Mouse (Mus musculus) layer of hippocampus, adult 9-11 months (tissue): Measurements from ENCODE around the gene Tiprl.
A peak's percentile ranks its signal among the peaks of the same experiment; 100 is the strongest.

Source experiments
- DNase-seq: peaks from one replicate; pipeline ENCODE4 v3.0.0; 2022

Tiprl gene

DNA sequence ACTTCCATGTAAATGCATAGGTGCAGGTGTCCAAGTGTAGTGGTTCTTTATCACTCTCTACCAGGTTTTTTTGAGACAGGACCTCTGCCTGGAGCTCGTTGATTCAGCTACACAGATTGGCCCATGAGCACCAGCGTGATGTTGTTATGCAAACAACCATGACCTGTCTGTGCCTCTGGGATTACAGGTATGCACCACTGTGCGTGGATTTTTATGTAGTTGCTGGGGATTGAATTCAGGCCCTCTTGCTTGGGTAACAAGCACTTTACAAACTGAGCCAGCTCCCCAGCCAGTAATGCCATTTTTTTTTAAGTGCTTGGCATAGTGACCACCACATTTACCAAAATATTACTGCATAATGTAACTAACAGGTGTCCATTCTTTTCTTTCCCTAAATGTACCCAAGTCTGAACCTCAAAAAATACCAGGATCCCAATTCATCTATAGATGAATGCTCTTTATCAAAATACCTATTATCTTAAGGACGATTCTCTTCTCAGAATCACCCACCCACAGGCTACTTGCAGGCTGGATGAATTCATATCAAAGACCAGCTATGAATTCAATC is 35.3 kb downstream of the Tiprl start:
- DNase-seq: no peak

DNA sequence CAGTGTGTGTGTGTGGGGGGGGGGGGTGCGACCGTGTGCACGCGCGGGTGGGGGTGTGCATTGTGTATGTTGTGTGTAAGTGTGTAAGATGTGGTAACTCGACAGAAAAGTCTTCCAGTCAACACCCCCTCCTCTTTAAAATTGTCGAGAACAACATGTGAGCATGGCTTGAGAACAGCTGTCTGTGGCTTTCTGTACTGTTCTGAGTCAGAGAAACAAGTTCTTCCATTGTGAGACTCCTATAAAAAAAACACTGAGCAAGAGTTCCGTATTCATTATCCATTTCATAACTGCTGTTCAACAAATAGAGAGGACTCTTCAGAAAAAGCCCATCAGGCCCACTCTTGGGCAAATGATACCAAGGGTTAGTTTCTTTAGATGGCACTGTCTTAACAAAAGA is 36.0 kb downstream of the Tiprl start:
- no peak for DNase-seq

DNA sequence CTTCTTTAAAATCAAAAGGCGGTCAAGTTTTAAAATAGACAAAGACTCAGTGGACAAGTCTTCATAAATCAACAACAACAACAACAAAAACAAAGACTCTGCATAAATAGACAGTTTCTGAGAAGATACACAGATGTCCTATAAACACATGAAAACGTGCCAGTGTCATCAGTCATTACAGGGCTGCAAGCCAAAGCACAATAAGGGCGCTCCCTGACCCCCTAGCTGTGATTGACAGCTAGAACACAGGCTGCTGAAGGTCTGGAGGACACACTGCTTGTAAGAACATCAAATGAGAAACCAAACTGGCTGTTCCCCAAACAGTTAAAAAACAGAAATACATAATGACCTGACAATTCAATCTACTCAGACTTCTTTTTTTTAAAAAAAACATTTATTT is 37.2 kb downstream of the Tiprl start:
- no peak for DNase-seq

DNA sequence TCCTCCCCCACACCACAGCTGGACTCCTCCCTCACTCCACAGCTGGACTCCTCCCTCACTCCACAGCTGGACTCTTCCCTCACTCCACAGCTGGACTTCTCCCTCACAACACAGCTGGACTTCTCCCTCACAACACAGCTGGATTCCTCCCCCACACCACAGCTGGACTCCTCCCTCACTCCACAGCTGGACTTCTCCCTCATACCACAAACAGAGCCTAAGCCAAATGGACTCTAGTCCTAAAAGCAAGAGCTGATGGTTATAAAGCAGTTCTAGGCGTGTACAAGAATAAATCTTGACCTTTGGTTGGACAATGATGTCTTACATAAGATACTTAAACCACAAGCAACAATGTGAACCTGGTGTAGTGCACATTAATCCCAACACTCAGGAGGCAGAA is 37.8 kb downstream of the Tiprl start:
- DNase-seq: no peak

DNA sequence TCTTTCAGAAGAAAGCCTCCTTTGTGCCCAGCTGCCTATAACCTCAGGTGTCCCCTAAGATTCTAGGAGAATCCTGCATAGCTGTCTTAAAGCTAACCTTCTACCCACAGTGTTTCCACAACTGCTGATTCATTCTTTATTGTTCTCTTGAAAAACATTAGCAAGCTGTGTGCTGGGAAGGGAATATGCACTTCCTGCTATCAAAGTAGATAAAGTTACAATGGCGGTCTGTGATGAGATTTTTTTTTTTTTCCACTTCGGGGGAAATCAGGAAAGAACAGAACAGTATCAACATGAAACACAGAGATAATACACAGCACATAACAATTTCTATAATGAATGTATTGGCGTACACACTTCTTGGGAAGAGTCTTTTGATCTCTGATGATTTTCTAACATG is 38.9 kb downstream of the Tiprl start:
- DNase-seq: no peak

DNA sequence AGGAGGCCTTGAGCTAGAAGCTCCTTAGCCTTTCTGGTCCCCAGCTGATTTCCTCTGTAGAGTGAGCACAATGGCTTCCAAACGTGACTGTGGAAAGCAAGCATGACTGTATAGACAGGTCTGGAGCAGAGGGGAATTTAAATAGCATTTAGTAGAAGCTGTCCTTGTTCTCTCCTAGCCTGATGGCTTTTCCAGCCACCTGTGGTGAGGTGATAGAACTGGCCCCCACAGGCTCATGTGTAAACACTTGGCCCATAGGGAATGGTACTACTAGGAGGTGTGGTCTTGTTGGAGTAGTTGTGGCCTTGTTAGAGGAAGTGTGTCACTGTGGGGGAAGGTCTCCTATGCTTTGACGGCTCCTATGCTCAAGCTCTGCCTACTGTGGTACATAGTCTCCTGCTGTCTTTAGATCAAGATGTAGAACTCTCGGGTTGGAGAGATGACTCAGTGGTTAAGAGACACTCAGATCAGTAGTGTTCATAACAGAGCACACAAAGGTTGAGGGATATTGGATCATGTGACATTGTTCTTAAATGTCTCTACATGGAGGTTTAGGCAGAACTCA is 41.3 kb downstream of the Tiprl start:
- no peak for DNase-seq

DNA sequence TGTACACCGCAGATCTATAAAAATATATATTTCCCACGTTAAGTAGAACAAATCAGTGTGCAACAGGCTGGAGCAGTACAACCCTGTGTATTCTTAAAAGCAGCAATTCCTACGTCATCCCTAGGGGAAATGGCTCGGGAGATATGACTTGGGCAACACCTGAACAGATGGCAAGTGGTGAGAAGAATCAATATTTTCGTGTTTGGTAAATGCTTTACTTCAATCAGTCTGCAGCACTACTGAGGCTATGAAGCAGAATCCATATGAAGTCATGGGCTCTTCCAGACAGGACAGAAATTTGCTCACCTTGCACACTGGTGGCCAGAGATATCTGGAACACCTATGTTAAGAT is 42.2 kb downstream of the Tiprl start:
- no peak for DNase-seq

DNA sequence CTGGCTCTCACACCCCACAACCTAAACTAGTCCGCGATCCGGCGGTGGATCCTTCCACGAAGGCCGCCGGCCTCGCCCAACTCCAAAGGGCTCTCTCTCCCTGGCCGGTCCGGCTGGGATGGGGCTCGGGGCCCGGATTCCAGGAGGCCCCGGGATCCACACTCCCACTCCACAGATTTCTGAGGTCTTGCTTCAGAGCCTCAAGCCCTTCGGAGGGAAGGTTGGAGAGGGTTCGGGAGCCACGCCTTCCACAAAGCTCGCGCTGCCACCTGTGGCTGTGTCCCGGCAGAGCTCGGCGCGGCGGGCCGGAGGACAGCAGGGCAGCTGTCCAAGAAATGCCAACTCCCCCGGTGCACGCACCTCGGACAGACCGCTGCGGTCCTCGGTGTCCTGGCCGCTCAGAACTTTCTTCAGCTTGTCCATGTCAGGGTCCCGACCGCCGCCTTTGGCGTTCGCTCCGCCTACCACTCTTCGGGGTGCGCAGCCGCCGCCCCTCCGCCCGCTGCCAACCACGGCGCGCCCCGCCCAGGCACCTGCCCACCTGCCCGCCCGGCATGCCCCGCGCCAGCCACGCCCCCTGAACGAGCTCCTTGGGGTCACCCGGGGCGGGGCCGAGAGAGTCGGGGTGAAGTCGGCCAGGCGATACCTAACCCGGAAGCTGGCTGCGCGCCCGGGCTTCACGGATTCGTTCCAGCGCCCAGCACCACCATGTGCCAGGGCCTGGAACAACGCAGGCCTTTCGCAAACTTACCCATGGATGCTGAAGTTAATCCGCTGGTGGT is 42.7 kb downstream of the Tiprl start, which contains the start of gene Sft2d2:
Sft2d2 (minus strand) TSS at position 559 of the 782 bp plus-strand sequence.
- DNase-seq: peak; percentile 84

DNA sequence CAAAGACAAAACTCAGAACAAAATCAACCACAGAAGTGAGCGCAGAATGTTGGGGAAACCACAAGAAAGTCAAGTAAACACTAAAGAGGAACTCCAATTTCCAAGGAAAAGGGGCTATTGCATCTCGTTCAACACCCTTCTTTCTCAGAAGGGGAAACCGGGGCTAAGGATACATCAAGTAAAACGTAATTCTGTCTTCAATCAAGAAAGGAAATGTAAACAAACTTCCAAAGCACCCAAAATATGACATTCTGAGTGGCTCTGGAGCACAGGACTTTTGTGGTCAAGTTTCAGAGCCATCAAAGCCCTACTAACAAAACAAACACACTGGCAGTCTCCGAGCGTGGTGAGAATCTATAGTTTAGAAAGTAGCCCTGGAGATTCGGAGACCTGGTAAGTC is 43.4 kb downstream of the Tiprl start:
- DNase-seq: no peak

DNA sequence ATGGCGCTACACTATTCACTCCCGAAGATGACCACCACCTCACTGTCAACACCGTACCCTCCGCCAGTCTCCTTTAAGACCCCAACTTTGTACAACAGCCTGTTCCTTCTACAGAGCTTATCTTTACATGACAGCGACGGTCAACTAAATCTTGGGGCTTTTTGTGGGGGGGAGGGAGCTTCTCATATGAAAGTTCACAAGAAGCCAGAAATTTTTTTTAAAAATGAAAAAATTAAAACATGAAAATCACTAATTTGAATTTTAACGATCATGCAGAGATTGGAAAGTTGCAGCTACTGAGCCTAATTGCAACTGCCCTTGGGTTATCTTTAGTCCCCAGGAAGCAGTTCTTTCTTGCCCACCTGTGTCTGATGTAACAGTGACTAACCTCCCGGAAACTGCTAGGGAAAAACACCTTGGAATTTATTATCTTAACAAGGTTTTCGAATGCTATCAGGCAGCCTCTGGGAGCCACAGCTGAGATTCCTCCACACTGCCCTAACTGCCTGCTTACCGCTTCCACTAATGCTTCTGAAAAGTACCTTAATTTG is 44.0 kb downstream of the Tiprl start:
- no peak for DNase-seq

DNA sequence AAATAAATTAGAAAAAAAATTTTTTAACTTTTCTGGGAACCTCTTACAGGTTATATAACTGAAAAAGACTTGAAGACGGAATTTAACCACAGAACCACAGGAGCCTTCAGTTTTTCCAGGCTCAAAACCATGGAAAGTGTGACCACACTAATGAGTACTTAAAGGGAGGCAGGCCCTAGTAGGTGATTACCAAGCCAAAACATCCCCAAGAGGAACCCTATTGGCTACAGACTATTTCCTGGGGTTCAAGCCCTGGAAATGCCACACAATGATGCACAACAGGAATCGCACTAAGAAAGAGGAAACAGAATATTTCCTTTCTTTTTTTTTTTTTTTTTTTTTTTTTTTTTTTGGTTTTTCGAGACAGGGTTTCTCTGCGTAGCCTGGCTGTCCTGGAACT is 44.7 kb downstream of the Tiprl start:
- no peak for DNase-seq

DNA sequence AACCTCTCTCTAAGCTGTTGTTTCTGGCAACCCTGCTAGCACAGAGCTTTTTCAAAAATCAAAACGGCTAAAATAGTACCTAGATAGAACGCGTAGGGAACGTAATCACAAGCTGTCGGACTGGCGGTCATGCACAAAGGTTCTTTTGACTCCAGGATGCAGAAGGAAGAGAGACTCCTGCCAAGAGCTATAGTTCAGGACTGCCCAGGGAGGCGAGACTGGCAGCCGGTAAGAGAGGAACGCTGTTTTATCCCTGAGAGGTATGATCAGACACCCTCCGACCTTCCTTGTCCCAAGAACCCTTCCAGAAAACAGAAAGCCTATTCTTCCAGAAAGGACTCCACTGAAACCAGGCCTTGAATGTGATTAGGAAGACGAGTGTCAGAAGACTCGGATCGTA is 45.2 kb downstream of the Tiprl start:
- DNase-seq: no peak

DNA sequence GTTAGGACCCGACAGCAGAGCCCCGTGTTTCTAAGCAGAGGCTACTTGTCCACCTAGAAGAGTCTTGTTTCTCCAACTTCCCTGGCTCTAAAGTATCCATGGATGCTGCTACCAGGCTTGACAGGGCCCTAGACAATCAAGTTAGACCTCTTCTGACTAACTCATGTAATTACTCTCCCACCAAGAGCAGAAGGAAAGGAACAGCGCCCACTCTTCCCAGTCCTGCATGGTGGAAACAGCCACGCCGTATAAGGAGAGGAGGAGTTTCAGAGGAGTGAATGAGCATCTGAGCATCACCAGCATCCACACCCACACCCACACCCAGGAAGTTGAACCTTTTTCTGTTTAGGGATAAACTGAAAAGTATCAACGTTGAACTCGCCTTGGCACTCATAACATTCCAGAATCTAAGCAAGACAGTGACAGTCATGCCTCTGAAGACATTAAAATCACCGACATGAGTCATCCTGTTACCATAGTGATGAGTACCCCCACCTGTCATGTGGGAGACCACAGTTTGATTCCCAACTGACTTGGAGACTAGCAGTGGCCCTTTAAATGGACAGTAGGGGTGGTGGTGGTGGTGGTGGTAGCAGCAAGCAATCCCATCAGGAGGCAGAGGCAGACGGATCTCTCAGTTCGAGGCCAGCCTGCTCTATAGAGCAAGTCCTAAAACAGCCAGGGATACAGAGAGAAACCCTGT is 46.1 kb downstream of the Tiprl start:
- no peak for DNase-seq

DNA sequence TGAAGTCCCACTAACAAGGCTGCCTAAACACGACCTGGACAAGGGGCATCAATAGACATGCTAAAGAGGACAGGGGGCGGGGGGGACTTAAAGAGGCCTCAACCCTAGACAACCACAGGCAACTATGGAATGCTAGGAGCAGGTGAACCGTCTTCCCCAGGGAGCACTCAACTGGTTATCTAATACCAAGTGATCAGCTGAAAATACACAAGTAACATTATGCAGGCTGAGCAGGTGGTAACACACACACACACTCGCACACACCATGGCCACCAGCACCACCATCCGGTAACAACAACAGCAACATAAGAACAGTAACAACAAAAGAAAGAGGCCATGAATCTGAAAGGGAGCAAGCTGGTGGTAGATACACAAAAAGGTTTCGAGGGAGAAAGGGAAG is 46.7 kb downstream of the Tiprl start:
- no peak for DNase-seq

DNA sequence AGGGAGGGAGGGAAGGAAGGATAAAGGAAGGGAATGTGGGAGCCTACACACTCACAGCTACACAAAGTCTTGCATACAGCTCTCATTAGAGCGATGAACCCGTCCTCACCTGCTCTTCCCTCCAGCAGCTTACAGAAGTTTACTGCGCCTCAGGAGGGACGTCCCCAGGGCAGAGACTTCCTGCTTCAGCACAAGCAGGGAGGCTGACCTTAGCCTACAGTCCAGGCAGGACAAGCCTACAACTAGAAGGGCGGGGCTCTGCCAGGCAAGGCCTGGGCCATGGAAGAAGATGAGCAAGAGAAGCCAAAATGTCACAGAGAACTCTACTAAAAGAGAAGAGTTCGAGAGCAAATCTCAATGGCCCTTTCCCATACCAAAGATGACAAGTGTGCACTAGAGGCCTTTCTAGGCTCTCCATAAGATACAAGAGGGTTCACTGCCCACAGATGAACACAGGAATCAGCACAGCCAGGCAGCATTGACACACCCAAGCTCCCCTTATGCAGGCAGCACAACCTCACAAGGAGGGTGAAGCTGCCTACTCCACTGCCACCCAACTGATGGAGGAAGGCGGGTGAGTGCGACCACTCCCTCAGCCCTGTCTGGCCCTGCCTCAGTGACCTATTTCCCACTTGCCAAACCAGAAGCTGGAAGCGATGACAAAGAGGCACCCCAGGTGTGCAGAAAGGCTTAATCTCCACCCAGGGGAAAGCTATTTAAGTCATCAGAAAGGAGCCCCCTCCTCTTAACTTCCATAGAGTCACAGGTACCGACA is 47.8 kb downstream of the Tiprl start:
- no peak for DNase-seq

DNA sequence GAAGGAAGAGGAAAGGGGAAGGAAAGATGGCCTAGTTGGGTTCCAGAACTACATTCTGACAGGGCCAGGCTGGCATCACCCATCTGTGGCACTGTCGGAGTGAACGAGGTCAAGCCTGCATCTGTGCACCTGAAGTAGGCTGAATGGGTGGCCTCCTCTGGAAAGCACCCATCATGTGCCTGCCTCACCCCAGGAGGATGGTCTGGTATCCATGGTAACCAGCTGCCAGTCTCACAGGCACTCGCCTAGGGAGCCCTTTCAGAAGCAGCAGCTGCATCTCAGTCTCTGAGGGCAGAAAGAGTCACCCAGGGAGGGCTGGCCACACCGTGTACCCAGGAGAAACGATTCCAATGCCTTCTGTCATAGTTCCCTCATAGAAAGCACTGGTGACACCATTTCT is 49.4 kb downstream of the Tiprl start:
- DNase-seq: no peak

DNA sequence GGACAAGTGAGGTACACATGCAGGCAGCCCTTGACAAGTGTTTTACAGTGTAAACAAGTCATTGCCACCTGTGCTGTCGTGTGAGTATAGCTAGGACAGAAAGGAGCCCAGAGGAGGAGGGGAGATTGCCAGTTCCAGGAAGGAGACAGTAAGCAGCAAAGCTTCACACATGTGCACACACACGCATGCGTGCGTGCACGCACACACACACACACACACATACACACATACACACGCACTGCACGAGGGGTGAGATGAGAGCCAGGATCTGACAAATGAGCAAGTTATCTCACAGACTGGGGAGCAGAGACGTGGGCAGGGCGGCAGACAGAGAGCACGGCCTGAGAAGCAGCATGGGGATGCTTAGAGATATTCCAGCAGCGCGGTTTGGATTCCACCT is 50.3 kb downstream of the Tiprl start:
- no peak for DNase-seq

DNA sequence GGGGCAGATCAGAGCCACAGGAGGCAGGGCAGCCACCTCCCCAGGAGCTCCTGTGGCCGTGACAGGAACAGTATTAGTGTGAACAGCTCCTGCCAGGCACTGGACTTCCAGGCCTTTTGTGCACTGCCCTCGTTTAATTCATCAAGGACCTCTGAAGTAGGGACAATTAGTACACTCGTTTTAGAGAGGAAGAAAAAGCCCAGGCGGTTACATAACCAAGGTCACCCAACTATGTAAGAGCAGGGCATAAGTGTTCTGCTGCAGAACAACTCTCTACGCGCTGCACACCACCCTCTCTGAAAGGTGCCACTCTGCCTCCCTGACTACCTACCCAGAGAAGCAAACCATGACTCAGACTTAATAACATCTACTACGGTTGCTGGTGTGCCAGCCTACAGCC is 51.7 kb downstream of the Tiprl start:
- no peak for DNase-seq

DNA sequence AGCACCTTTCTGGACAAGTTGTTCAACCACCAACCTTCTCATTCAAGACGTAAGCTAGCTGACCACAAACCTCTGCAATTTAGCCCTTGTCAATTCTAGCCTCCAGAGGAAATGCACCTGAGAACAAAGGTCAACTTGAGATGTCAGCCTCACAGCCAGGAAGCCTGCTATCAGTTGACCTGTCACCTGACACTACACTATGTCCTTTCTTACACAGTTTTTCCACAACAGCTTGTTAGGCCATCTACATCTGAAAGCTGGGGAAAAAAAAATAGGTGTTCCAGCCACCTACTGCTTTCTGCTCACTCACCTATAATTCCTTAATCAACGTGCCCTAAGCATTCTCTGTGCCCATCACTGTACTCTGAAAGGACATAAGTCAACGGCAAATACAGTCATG is 52.6 kb downstream of the Tiprl start:
- no peak for DNase-seq

DNA sequence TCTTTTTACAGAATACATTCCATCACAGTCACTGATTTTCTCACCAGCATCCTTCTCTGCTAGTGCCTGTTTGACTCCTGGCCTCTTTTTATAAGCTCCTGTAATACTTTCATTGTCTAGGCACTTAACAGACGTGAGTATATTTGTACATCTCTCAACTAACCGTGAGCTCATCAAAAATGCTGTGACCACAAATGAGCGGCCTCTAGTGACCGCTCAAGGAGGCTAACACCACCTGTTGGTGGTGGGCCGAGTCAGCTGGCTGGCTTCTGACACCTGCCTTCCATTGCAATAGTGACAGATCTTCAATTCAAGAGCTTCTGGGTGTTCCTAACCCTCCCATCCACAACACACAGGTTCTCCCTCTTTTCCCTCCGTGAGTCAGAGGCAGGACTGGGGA is 53.4 kb downstream of the Tiprl start:
- DNase-seq: no peak

DNA sequence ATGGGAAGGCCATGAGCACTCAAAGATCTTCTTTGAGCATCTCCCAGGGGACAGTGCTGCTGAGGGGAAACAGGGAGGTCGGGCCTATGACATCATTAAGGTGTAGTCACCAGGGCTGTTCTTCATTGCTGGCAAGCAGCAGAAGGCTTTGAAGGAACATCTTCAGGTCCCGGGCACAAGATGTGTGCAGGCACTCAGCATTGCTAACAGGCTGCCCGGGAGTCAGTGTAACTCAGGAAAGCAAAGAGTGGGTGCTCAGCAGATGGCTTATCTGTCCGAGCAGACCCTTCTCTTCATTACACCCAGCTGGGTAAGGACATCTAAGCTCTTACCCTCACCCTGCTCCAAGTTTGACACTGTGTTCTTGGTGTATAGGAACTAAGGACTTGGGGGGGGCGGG is 57.5 kb downstream of the Tiprl start:
- DNase-seq: no peak

DNA sequence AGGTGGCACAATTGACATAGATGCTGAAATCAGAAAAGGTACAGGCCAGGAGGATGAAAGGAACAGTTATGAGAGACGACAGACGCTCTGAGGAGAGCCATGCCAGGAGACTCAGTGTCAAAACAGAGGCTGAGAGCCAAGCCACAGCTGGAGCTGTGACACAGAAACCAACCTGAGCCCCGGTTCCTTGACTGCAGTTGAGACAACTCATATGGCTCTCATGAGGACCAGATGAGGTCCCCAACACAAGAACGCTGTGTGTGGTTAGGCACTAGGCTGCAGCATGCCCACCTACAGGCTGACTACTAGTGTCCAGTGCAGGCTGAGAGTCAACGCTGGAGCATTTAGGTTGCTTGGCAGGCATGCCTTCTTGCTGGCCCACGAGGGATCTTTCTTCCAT is 58.7 kb downstream of the Tiprl start:
- no peak for DNase-seq

DNA sequence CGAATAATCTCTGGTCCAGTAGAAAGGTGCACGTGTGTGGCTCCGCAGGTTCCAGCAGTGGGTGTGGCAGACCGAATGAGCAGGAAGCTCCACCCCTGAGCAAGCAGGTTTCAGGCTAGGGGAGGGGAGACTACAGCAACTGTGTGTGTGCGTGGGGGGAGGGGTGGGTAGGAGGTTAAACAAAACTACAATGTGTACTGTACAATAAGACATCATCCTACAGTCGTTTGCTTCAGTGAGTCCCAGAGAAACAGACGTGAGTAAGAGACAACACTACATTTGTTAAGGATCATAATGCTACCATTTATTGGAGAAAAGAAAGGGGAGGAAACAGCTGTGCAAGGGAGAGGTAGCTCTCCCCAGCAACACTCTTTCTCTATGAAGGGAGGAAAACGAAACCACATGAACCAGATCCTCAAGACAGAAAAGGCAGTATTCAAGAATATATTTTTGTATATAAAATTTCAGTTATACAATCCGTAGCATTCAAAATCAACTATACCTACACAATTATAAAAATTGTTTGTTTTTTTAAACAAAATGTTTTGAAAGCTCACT is 62.7 kb downstream of the Tiprl start:
- DNase-seq: no peak
